Mouse (Mus musculus) hindbrain, embryonic 13.5 days (tissue): ENCODE results near the gene Sept3. TPM values are rescaled to one million over a fixed set of nuclear protein-coding genes. Genes with fewer than 3 reads are reported as not detected.

ENCODE experiments used
- ATAC-seq: fragments of 200-750 bp; cut with Nextera tagmentation; 2 replicates; pipeline ENCODE4 v1.8.0; 2017; ENCODE audit warnings: moderate TSS enrichment; ENCODE audit not compliant: low FRiP score
- H3K27ac ChIP-seq: fragments of 300-500 bp; sonication (generic); 2 replicates; pipeline ENCODE4 v1.5.1; 2015; ENCODE audit warnings: inconsistent platforms, mild to moderate bottlenecking, moderate library complexity
- H3K27me3 ChIP-seq: fragments of 300-500 bp; sonication (generic); 2 replicates; pipeline ENCODE4 v1.6.1; 2015; ENCODE audit warnings: mild to moderate bottlenecking, inconsistent platforms
- H3K36me3 ChIP-seq: fragments of 300-500 bp; sonication (generic); 2 replicates; pipeline ENCODE4 v1.6.1; 2015; ENCODE audit warnings: mild to moderate bottlenecking, inconsistent platforms
- H3K4me1 ChIP-seq: fragments of 300-500 bp; sonication (generic); replicated peaks from 2 replicates; pipeline ENCODE4 v1.6.1; 2015; ENCODE audit warnings: inconsistent platforms
- H3K4me2 ChIP-seq: fragments of 300-500 bp; sonication (generic); 2 replicates; pipeline ENCODE4 v1.6.1; 2015; ENCODE audit warnings: inconsistent platforms, mild to moderate bottlenecking, moderate library complexity
- H3K4me3 ChIP-seq: fragments of 300-500 bp; sonication (generic); 2 replicates; pipeline ENCODE4 v1.5.1; 2015; ENCODE audit warnings: mild to moderate bottlenecking, inconsistent platforms
- H3K9ac ChIP-seq: fragments of 300-500 bp; sonication (generic); 2 replicates; pipeline ENCODE4 v1.6.1; 2015; ENCODE audit warnings: mild to moderate bottlenecking, inconsistent platforms
- H3K9me3 ChIP-seq: fragments of 300-500 bp; sonication (generic); 2 replicates; pipeline ENCODE4 v1.6.1; 2016; ENCODE audit warnings: inconsistent platforms
- WGBS: fragments of 180-500 bp; shearing (Covaris S2); methylation state at CpG from one replicate; pipeline ENCODE4 v1.1.7; 2015; 5-methylcytosine and 5-hydroxymethylcytosine counted together
- polyA plus RNA-seq: library from polyadenylated mRNA; unstranded; fragments of >200 nt; fragmentation: Nextera tagmentation; extraction: Ambion mirVana; gene quantifications from 2 replicates; pipeline ENCODE4 v1.2.1, GENCODE M21; 2015

Gene Sept3
- polyA plus RNA-seq = 329 and 346 TPM in 2 replicates

- 26% methylated on average over 6 of the region's 6 CpGs for WGBS
- ATAC-seq = no peak
- no peaks in the 10 kb centered on the region for H3K9me3 ChIP-seq
- peaks cover 22% of the 10 kb centered on the region for H3K36me3 ChIP-seq
- H3K27ac ChIP-seq = peak within 1 kb of the TSS; percentile 99
- peak within 1 kb of the TSS; percentile 81 for H3K4me3 ChIP-seq
- H3K4me2 ChIP-seq = peak within 1 kb of the TSS; percentile 95
- peaks cover 61% of the 10 kb centered on the region for H3K4me1 ChIP-seq
- H3K9ac ChIP-seq = peak within 1 kb of the TSS; percentile 98
- peaks cover 26% of the 10 kb centered on the region for H3K27me3 ChIP-seq
These were observed at the start of gene Sept3 for GRCm38 (mm10) chr15:82274593-82274926. Gene Sept3 (plus strand): TSS chr15:82274893.

GRCm38 (mm10) chr15:82225769-82226168 lies 48.9 kb upstream of the Sept3 start:
- H3K27me3 ChIP-seq = peaks cover 40% of the 10 kb centered on the region
- H3K4me3 ChIP-seq = no peak overlapping the region
- H3K9me3 ChIP-seq = no peaks in the 10 kb centered on the region
- no peak overlapping the region for H3K27ac ChIP-seq
- H3K4me2 ChIP-seq = no peak overlapping the region
- peaks cover 26% of the 10 kb centered on the region for H3K4me1 ChIP-seq
- no peak overlapping the region for H3K9ac ChIP-seq
- H3K36me3 ChIP-seq = no peaks in the 10 kb centered on the region
- 87% methylated on average over 5 of the region's 5 CpGs for WGBS
- ATAC-seq = no peak

GRCm38 (mm10) chr15:82229542-82230045 lies 45.1 kb upstream of the Sept3 start:
- H3K9ac ChIP-seq = no peak overlapping the region
- no peak overlapping the region for H3K27ac ChIP-seq
- WGBS = 37% methylated on average over 11 of the region's 11 CpGs
- no peak for ATAC-seq
- no peak overlapping the region for H3K4me3 ChIP-seq
- no peak overlapping the region for H3K4me2 ChIP-seq
- H3K9me3 ChIP-seq = no peaks in the 10 kb centered on the region
- peaks cover 21% of the 10 kb centered on the region for H3K27me3 ChIP-seq
- no peaks in the 10 kb centered on the region for H3K36me3 ChIP-seq
- H3K4me1 ChIP-seq = peaks cover 18% of the 10 kb centered on the region

GRCm38 (mm10) chr15:82230098-82230611 lies 44.5 kb upstream of the Sept3 start:
- no peak overlapping the region for H3K4me3 ChIP-seq
- no peak overlapping the region for H3K4me2 ChIP-seq
- H3K4me1 ChIP-seq = peaks cover 15% of the 10 kb centered on the region
- no peak overlapping the region for H3K27ac ChIP-seq
- whole genome bisulfite sequencing = 77% methylated on average over 6 of the region's 6 CpGs
- H3K27me3 ChIP-seq = peaks cover 15% of the 10 kb centered on the region
- H3K36me3 ChIP-seq = no peaks in the 10 kb centered on the region
- no peak overlapping the region for H3K9ac ChIP-seq
- no peak for ATAC-seq
- H3K9me3 ChIP-seq = no peaks in the 10 kb centered on the region

GRCm38 (mm10) chr15:82231100-82231499 lies 43.6 kb upstream of the Sept3 start:
- Histone ChIP-seq H3K4me3 (no peak overlapping the region), H3K4me2 (no peak overlapping the region), H3K27ac (no peak overlapping the region), H3K9ac (no peak overlapping the region), H3K4me1 (peaks cover 15% of the 10 kb centered on the region), H3K9me3 (no peaks in the 10 kb centered on the region), H3K27me3 (0 out of 2 replicates have a peak, but pooled peaks cover 8% of the 10 kb centered on the region), H3K36me3 (no peaks in the 10 kb centered on the region)
- ATAC-seq = no peak
- 77% methylated on average over 4 of the region's 4 CpGs for WGBS

GRCm38 (mm10) chr15:82231591-82232378 lies 42.9 kb upstream of the Sept3 start:
- Histone ChIP-seq H3K4me3 (no peak overlapping the region), H3K4me1 (peaks cover 15% of the 10 kb centered on the region), H3K27ac (no peak overlapping the region), H3K9ac (no peak overlapping the region), H3K9me3 (no peaks in the 10 kb centered on the region), H3K27me3 (0 out of 2 replicates have a peak, but pooled peaks cover 6% of the 10 kb centered on the region), H3K4me2 (no peak overlapping the region), H3K36me3 (no peaks in the 10 kb centered on the region)
- no peak for ATAC-seq
- WGBS = 67% methylated on average over 11 of the region's 11 CpGs

GRCm38 (mm10) chr15:82232651-82233050 lies 42.0 kb upstream of the Sept3 start:
- 77% methylated on average over 4 of the region's 4 CpGs for WGBS
- ATAC-seq = no peak
- Histone ChIP-seq H3K9ac (no peak overlapping the region), H3K36me3 (no peaks in the 10 kb centered on the region), H3K9me3 (no peaks in the 10 kb centered on the region), H3K27ac (no peak overlapping the region), H3K27me3 (0 out of 2 replicates have a peak, but pooled peaks cover 6% of the 10 kb centered on the region), H3K4me3 (no peak overlapping the region), H3K4me2 (no peak overlapping the region), H3K4me1 (peaks cover 15% of the 10 kb centered on the region)

- ATAC-seq = no peak
- Histone ChIP-seq H3K4me1 (peaks cover 10% of the 10 kb centered on the region), H3K36me3 (no peaks in the 10 kb centered on the region), H3K9me3 (no peaks in the 10 kb centered on the region), H3K4me2 (no peak overlapping the region), H3K27ac (no peak overlapping the region), H3K27me3 (no peaks in the 10 kb centered on the region), H3K4me3 (no peak overlapping the region), H3K9ac (no peak overlapping the region)
- WGBS = 77% methylated on average over 10 of the region's 10 CpGs
These were observed 39.0 kb upstream of the Sept3 start for GRCm38 (mm10) chr15:82235661-82236060.

GRCm38 (mm10) chr15:82236565-82236964 lies 38.1 kb upstream of the Sept3 start:
- ATAC-seq = peak; percentile 78
- Histone ChIP-seq H3K4me1 (peaks cover 10% of the 10 kb centered on the region), H3K4me3 (no peak overlapping the region), H3K9ac (no peak overlapping the region), H3K4me2 (no peak overlapping the region), H3K27ac (no peak overlapping the region), H3K9me3 (no peaks in the 10 kb centered on the region), H3K27me3 (no peaks in the 10 kb centered on the region), H3K36me3 (no peaks in the 10 kb centered on the region)
- 23% methylated on average over 5 of the region's 5 CpGs for WGBS

GRCm38 (mm10) chr15:82243311-82243710 lies 31.4 kb upstream of the Sept3 start:
- Histone ChIP-seq H3K9me3 (no peaks in the 10 kb centered on the region), H3K4me2 (peak overlapping the region; percentile 92), H3K4me1 (peaks cover 13% of the 10 kb centered on the region), H3K27ac (no peak overlapping the region), H3K36me3 (no peaks in the 10 kb centered on the region), H3K4me3 (peak overlapping the region; percentile 74), H3K9ac (peak overlapping the region; percentile 73), H3K27me3 (no peaks in the 10 kb centered on the region)
- WGBS = 77% methylated on average over 3 of the region's 3 CpGs
- ATAC-seq = no peak

- no peak for ATAC-seq
- H3K9me3 ChIP-seq = no peaks in the 10 kb centered on the region
- 0 out of 2 replicates have a peak overlapping the region, but pooled peaks have one; percentile 3 for H3K27ac ChIP-seq
- H3K4me1 ChIP-seq = peaks cover 13% of the 10 kb centered on the region
- 8% methylated on average over 12 of the region's 12 CpGs for WGBS
- H3K27me3 ChIP-seq = no peaks in the 10 kb centered on the region
- peak overlapping the region; percentile 92 for H3K4me2 ChIP-seq
- H3K4me3 ChIP-seq = peak overlapping the region; percentile 74
- peak overlapping the region; percentile 73 for H3K9ac ChIP-seq
- H3K36me3 ChIP-seq = no peaks in the 10 kb centered on the region
These were observed 31.0 kb upstream of the Sept3 start for GRCm38 (mm10) chr15:82243742-82244114.

- peak within 1 kb of the TSS; percentile 73 for H3K9ac ChIP-seq
- peak; percentile 98 for ATAC-seq
- no peaks in the 10 kb centered on the region for H3K36me3 ChIP-seq
- under 1% methylated on average over 65 of the region's 65 CpGs for WGBS
- H3K4me2 ChIP-seq = peak within 1 kb of the TSS; percentile 92
- peak within 1 kb of the TSS; percentile 76 for H3K27ac ChIP-seq
- H3K4me1 ChIP-seq = peaks cover 13% of the 10 kb centered on the region
- no peaks in the 10 kb centered on the region for H3K27me3 ChIP-seq
- peak within 1 kb of the TSS; percentile 74 for H3K4me3 ChIP-seq
- no peaks in the 10 kb centered on the region for H3K9me3 ChIP-seq
These were observed 30.4 kb upstream of the Sept3 start, which contains the start of gene Cenpm for GRCm38 (mm10) chr15:82244115-82244804. Gene Cenpm (minus strand): TSS chr15:82244748.
